10 mouse cellular contexts compared by ENCODE assay signal in genomic region chr11:17859364-17860131, GRCm38 (mm10).
DNase-seq lines count a peak whose midpoint lies in the region; ATAC-seq and TF ChIP-seq lines count a peak whose summit lies in the region.
"Had no signal": no experiment of that assay in that cellular context is flagged by ENCODE, and none has a peak within 500 bp of the region (broad histone marks: within the 10 kb centered on the region; RNA-seq: fewer than 3 reads in every experiment).

No protein-coding gene starts in this region.

- no peaks in the 10 kb centered on the region for H3K9me3 ChIP-seq in intestine, embryonic 15.5 days
- H3K9me3 ChIP-seq in intestine, postnatal 0 days (ENCODE audit: control insufficient read depth): no peaks in the 10 kb centered on the region
- no peaks in the 10 kb centered on the region for H3K9me3 ChIP-seq in heart, embryonic 12.5 days (replicated peaks)
- no peaks in the 10 kb centered on the region for H3K9me3 ChIP-seq in kidney, embryonic 15.5 days (replicated peaks)
- H3K9me3 ChIP-seq in embryonic facial prominence, embryonic 10.5 days: no peaks in the 10 kb centered on the region

- no peaks in the 10 kb centered on the region for H3K27me3 ChIP-seq in intestine, embryonic 15.5 days (replicated peaks)
- no peaks in the 10 kb centered on the region for H3K27me3 ChIP-seq in intestine, postnatal 0 days (replicated peaks; ENCODE audit: control insufficient read depth, insufficient read depth, low read length)
- no peaks in the 10 kb centered on the region for H3K27me3 ChIP-seq in heart, embryonic 12.5 days (replicated peaks)
- H3K27me3 ChIP-seq in kidney, embryonic 15.5 days: no peaks in the 10 kb centered on the region
- H3K27me3 ChIP-seq in embryonic facial prominence, embryonic 10.5 days (replicated peaks; ENCODE audit: low read depth, poor library complexity, severe bottlenecking): no peaks in the 10 kb centered on the region

- no peaks in the 10 kb centered on the region for H3K36me3 ChIP-seq in intestine, embryonic 15.5 days
- no peaks in the 10 kb centered on the region for H3K36me3 ChIP-seq in intestine, postnatal 0 days (ENCODE audit: control insufficient read depth, insufficient read depth)
- H3K36me3 ChIP-seq in heart, embryonic 12.5 days: no peaks in the 10 kb centered on the region
- H3K36me3 ChIP-seq in kidney, embryonic 15.5 days: no peaks in the 10 kb centered on the region
- H3K36me3 ChIP-seq in embryonic facial prominence, embryonic 10.5 days (replicated peaks): no peaks in the 10 kb centered on the region

- no peak overlapping the region for H3K9ac ChIP-seq in intestine, embryonic 15.5 days
- no peak overlapping the region for H3K9ac ChIP-seq in intestine, postnatal 0 days (ENCODE audit: low read depth, low read length)
- H3K9ac ChIP-seq in heart, embryonic 12.5 days: no peak overlapping the region
- H3K9ac ChIP-seq in kidney, embryonic 15.5 days: no peak overlapping the region

- no peak for ATAC-seq in intestine, embryonic 15.5 days
- no peak for ATAC-seq in intestine, postnatal 0 days
- ATAC-seq in heart, embryonic 12.5 days (ENCODE audit: insufficient number of reproducible peaks, low FRiP score): no peak
- ATAC-seq in kidney, embryonic 15.5 days (replicated peaks; ENCODE audit: low FRiP score): peak; percentile 89
- peak; percentile 85 for ATAC-seq in megakaryocyte progenitor cell, adult 5-6 weeks (replicated peaks; ENCODE audit: poor library complexity)

- WGBS in intestine, embryonic 15.5 days: 28% methylated on average over 9 of the region's 9 CpGs
- 34% methylated on average over 9 of the region's 9 CpGs for WGBS in intestine, postnatal 0 days
- 18% methylated on average over 9 of the region's 9 CpGs for WGBS in heart, embryonic 12.5 days
- 24% methylated on average over 9 of the region's 9 CpGs for WGBS in kidney, embryonic 15.5 days
- WGBS in embryonic facial prominence, embryonic 10.5 days: 67% methylated on average over 9 of the region's 9 CpGs

- no peak overlapping the region for H3K4me3 ChIP-seq in intestine, embryonic 15.5 days (replicated peaks)
- no peak overlapping the region for H3K4me3 ChIP-seq in intestine, postnatal 0 days (ENCODE audit: low read depth, low read length)
- H3K4me3 ChIP-seq in heart, embryonic 12.5 days: no peak overlapping the region
- H3K4me3 ChIP-seq in kidney, embryonic 15.5 days (replicated peaks): no peak overlapping the region
- H3K4me3 ChIP-seq in embryonic facial prominence, embryonic 10.5 days: no peak overlapping the region

- no peak overlapping the region for H3K4me2 ChIP-seq in intestine, embryonic 15.5 days (replicated peaks)
- H3K4me2 ChIP-seq in intestine, postnatal 0 days (replicated peaks; ENCODE audit: low read depth): no peak overlapping the region
- H3K4me2 ChIP-seq in heart, embryonic 12.5 days: peak overlapping the region; percentile 44
- 0 out of 2 replicates have a peak overlapping the region, but pooled peaks have one; percentile 1 for H3K4me2 ChIP-seq in kidney, embryonic 15.5 days

- H3K4me1 ChIP-seq in intestine, embryonic 15.5 days (replicated peaks): no peaks in the 10 kb centered on the region
- H3K4me1 ChIP-seq in intestine, postnatal 0 days (replicated peaks; ENCODE audit: control insufficient read depth, insufficient read depth, low read length): no peaks in the 10 kb centered on the region
- H3K4me1 ChIP-seq in heart, embryonic 12.5 days (replicated peaks): peaks cover 9% of the 10 kb centered on the region; the same call in 1 of the 2 replicates
- H3K4me1 ChIP-seq in kidney, embryonic 15.5 days: peaks cover 11% of the 10 kb centered on the region
- peaks cover under 1% of the 10 kb centered on the region; the same call in 1 of the 2 replicates for H3K4me1 ChIP-seq in embryonic facial prominence, embryonic 10.5 days

- H3K27ac ChIP-seq in intestine, embryonic 15.5 days: 0 out of 2 replicates have a peak overlapping the region, but pooled peaks have one; percentile 15
- H3K27ac ChIP-seq in intestine, postnatal 0 days (ENCODE audit: low read depth, low read length): no peak overlapping the region
- peak overlapping the region; percentile 23; the same call in 1 of the 2 replicates for H3K27ac ChIP-seq in heart, embryonic 12.5 days (ENCODE audit: poor library complexity, severe bottlenecking)
- peak overlapping the region; percentile 67 for H3K27ac ChIP-seq in kidney, embryonic 15.5 days
- H3K27ac ChIP-seq in embryonic facial prominence, embryonic 10.5 days (replicated peaks): no peak overlapping the region
- H3K27ac ChIP-seq: macrophage had no signal

- DNase-seq in embryonic facial prominence, embryonic 10.5 days (ENCODE audit: low spot score): no peak
- no peak for DNase-seq in spleen, postnatal 36 days (ENCODE audit: low spot score in 2 of 2)
- DNase-seq: cerebellum, postnatal 25 days; left cerebral cortex, postnatal 4 days had no signal

- TF ChIP-seq CTCF in intestine, postnatal 0 days (IDR thresholded peaks at IDR 0.05; ENCODE audit: low read depth): no peak

Comparison
In these comparisons a context has a peak if more than half of its experiments do, and no peak if none do; other contexts are left out.
1. H3K27ac ChIP-seq: peak in intestine, embryonic 15.5 days (single experiment), heart, embryonic 12.5 days (single experiment) and kidney, embryonic 15.5 days (single experiment); none in intestine, postnatal 0 days (single experiment) and embryonic facial prominence, embryonic 10.5 days (single experiment).
2. ATAC-seq: peak in kidney, embryonic 15.5 days (single experiment) and megakaryocyte progenitor cell, adult 5-6 weeks (single experiment); none in intestine, embryonic 15.5 days (single experiment), intestine, postnatal 0 days (single experiment) and heart, embryonic 12.5 days (single experiment).
3. H3K4me2 ChIP-seq: peak in heart, embryonic 12.5 days (single experiment) and kidney, embryonic 15.5 days (single experiment); none in intestine, embryonic 15.5 days (single experiment) and intestine, postnatal 0 days (single experiment).